Mouse (Mus musculus) forebrain, embryonic 12.5 days (tissue): ENCODE results near the gene Sh3rf1. TPM values are rescaled to one million over a fixed set of nuclear protein-coding genes. Genes with fewer than 3 reads are reported as not detected.

Experiments used
- ATAC-seq: fragments of 200-750 bp; cut with Nextera tagmentation; 2 replicates; pipeline ENCODE4 v1.8.0; 2017; ENCODE audit warnings: moderate TSS enrichment; ENCODE audit not compliant: low FRiP score
- H3K27ac ChIP-seq: fragments of 300-500 bp; sonication (generic); 2 replicates; pipeline ENCODE4 v1.5.1; 2016; ENCODE audit warnings: mild to moderate bottlenecking
- H3K27me3 ChIP-seq: fragments of 300-500 bp; sonication (generic); 2 replicates; pipeline ENCODE4 v1.6.1; 2016; ENCODE audit warnings: mild to moderate bottlenecking
- H3K36me3 ChIP-seq: fragments of 300-500 bp; sonication (generic); replicated peaks from 2 replicates; pipeline ENCODE4 v1.6.1; 2016; ENCODE audit warnings: mild to moderate bottlenecking
- H3K4me1 ChIP-seq: fragments of 300-500 bp; sonication (generic); 2 replicates; pipeline ENCODE4 v1.6.1; 2016
- H3K4me2 ChIP-seq: fragments of 300-500 bp; sonication (generic); 2 replicates; pipeline ENCODE4 v1.6.1; 2016; ENCODE audit warnings: mild to moderate bottlenecking, moderate library complexity
- H3K4me3 ChIP-seq: fragments of 300-500 bp; sonication (generic); replicated peaks from 2 replicates; pipeline ENCODE4 v1.5.1; 2016; ENCODE audit warnings: mild to moderate bottlenecking
- H3K9ac ChIP-seq: fragments of 300-500 bp; sonication (generic); 2 replicates; pipeline ENCODE4 v1.6.1; 2016; ENCODE audit warnings: mild to moderate bottlenecking
- H3K9me3 ChIP-seq: fragments of 300-500 bp; sonication (generic); 2 replicates; pipeline ENCODE4 v1.6.1; 2016
- WGBS: fragments of 180-500 bp; shearing (Covaris S2); methylation state at CpG from one replicate; pipeline ENCODE4 v1.1.7; 2016; 5-methylcytosine and 5-hydroxymethylcytosine counted together
- polyA plus RNA-seq: library from polyadenylated mRNA; unstranded; fragments of >200 nt; fragmentation: Nextera tagmentation; extraction: Ambion mirVana; gene quantifications from 2 replicates; pipeline ENCODE4 v1.2.1, GENCODE M21; 2016

The Sh3rf1 gene
- polyA plus RNA-seq, 1 experiment from 2014 or later, result 30.2 TPM

DNA sequence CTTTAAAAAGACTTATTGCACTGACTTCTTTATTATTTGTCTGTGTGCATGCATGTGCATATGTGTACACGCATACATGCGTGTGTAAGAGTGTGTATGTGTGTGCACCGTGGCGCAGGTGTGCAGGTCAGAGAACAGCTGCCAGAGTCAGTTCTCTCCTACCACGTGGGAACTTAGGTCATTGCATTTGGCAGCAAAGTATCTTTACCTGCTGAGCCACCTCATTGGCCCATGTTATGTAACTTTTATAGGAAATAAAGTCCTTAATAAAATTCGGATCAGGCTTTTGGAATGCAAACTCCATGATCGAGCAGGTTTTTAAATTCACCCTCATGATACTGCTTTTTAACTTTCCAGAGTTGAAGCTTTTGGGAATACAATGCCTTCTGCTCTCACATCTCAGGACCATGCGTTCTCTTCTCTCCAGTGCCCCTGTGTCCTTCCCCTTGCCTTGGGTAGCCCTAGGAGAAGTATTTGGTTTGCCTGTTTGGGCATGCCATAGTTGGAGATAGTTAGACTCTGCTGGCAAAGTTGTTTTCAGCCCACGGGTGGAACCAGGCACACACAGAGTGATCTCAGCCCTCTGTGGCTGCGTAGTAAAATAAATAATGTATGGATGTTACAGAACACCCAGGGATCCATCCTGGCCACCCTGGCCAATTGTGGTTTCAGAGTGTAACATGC lies 44.7 kb downstream of the Sh3rf1 start:
- 91% methylated on average over 10 of the region's 10 CpGs for WGBS
- no peaks in the 10 kb centered on the region for H3K27me3 ChIP-seq
- no peak overlapping the region for H3K27ac ChIP-seq
- H3K9ac ChIP-seq, result no peak overlapping the region
- no peaks in the 10 kb centered on the region for H3K36me3 ChIP-seq
- H3K4me1 ChIP-seq, result peaks cover 21% of the 10 kb centered on the region
- H3K4me3 ChIP-seq, result no peak overlapping the region
- H3K9me3 ChIP-seq, result no peaks in the 10 kb centered on the region
- no peak for ATAC-seq
- no peak overlapping the region for H3K4me2 ChIP-seq

- no peaks in the 10 kb centered on the region for H3K27me3 ChIP-seq
- no peak overlapping the region for H3K4me3 ChIP-seq
- H3K4me1 ChIP-seq, result peaks cover 34% of the 10 kb centered on the region
- no peak overlapping the region for H3K9ac ChIP-seq
- no peaks in the 10 kb centered on the region for H3K9me3 ChIP-seq
- no peak for ATAC-seq
- WGBS, result 65% methylated on average over 11 of the region's 11 CpGs
- no peaks in the 10 kb centered on the region for H3K36me3 ChIP-seq
- no peak overlapping the region for H3K4me2 ChIP-seq
- peak overlapping the region; percentile 42; the same call in 1 of the 2 replicates for H3K27ac ChIP-seq
These were observed 46.3 kb downstream of the Sh3rf1 start for GRCm38 (mm10) chr8:61270016-61270415.

- Histone ChIP-seq H3K4me2 (no peak overlapping the region), H3K9ac (no peak overlapping the region), H3K4me1 (peaks cover 35% of the 10 kb centered on the region), H3K27me3 (no peaks in the 10 kb centered on the region), H3K36me3 (no peaks in the 10 kb centered on the region), H3K9me3 (no peaks in the 10 kb centered on the region), H3K27ac (peak overlapping the region; percentile 42; the same call in 1 of the 2 replicates), H3K4me3 (no peak overlapping the region)
- WGBS, result 67% methylated on average over 9 of the region's 9 CpGs
- ATAC-seq, result no peak
These were observed 46.9 kb downstream of the Sh3rf1 start for GRCm38 (mm10) chr8:61270541-61270940.

GRCm38 (mm10) chr8:61270961-61271360 lies 47.3 kb downstream of the Sh3rf1 start:
- Histone ChIP-seq H3K27ac (0 out of 2 replicates have a peak overlapping the region, but pooled peaks have one; percentile 9), H3K4me2 (no peak overlapping the region), H3K4me1 (peaks cover 39% of the 10 kb centered on the region), H3K9me3 (no peaks in the 10 kb centered on the region), H3K36me3 (no peaks in the 10 kb centered on the region), H3K27me3 (no peaks in the 10 kb centered on the region), H3K4me3 (no peak overlapping the region), H3K9ac (no peak overlapping the region)
- 92% methylated on average over 2 of the region's 6 CpGs for WGBS
- ATAC-seq, result no peak

GRCm38 (mm10) chr8:61272838-61273237 lies 49.2 kb downstream of the Sh3rf1 start:
- Histone ChIP-seq H3K4me3 (no peak overlapping the region), H3K9ac (no peak overlapping the region), H3K27ac (no peak overlapping the region), H3K4me2 (no peak overlapping the region), H3K27me3 (no peaks in the 10 kb centered on the region), H3K9me3 (no peaks in the 10 kb centered on the region), H3K36me3 (no peaks in the 10 kb centered on the region), H3K4me1 (peaks cover 55% of the 10 kb centered on the region)
- WGBS, result 72% methylated on average over 3 of the region's 3 CpGs
- no peak for ATAC-seq

DNA sequence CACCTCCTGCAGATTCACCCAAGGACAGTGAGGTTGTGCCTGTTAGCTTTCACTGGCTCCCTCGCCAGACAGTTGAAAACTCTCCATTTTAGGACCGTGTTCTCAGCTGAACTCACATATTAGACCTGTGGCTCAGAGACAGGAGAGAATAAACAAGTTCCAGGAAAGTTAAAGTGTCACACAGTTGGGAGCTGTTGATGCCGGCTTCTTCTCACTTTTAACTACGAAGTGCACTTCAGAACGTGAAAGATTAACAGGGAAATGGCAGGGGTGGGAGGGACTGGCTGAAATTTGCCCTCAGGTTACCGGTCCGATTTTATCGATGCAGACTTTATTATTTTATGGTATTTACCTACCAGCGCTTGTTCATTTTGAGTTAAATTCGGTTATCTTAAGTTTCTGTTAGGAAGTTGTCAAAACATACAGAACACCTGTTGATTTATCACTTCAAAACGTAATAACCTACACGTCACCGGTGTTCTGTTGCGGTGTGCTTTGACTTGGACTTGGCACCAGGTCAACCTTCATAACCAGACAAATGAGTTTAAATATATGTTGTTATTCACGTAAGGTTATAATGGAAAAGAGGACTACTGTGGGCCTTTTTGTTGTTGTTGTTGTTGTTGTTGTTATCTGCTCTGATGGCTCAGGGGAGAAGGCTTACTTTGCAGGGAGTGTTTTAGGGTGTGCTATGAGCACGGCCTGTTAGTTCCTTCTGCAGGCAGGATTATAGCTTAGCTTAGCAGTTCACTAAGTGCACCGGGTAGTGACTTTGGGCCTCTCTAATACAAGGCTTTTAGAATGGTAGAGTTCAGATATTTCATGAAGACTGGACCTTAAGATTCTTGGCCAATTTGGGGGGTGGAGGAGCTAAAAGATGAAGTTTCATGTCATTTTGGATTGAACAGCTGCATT lies 49.9 kb downstream of the Sh3rf1 start:
- 86% methylated on average over 17 of the region's 17 CpGs for WGBS

DNA sequence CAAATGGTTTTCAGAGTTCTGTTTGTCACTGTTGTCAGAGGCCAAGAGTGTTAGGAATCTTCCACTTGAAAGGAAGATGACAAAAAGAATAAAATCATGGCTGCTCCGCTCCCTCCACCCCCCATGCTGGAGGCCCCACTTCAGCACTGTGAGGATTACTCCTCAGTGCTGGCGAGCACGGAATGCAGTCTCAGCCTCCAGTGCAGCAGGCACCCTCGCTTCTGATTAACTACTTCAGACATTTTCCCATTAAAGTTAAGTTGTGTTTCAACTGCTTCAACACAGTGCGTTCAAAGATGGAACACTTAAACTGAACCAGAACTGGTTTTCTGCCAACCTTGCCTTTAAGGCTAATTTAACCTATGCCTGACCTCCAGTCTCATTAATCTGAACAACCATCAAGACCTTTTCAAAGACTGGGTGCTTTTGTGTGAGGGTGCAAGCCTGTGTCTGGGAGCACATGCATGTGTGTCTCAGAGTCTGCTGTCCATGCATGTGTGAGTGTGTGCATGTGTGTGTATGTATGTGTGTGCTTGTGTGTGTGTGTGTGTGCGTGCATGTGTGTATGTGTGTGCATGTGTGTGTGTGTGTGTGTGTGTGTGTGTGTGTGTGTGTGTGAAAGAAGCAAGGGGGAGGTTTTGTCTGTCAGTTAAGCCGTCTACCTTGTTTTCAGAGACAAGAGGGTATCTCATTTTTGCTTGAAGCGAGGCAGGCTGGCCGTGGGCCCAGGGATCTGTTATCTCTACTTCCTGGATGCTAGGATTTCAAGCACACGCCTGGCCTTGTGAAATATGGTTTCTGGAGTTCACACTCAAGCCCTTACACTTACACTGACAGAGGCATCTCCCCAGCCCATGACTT lies 51.2 kb downstream of the Sh3rf1 start:
- 31% methylated on average over 10 of the region's 10 CpGs for WGBS
- Histone ChIP-seq H3K4me2 (no peak overlapping the region; the same call in 1 of the 2 replicates), H3K9me3 (no peaks in the 10 kb centered on the region), H3K36me3 (peaks cover 11% of the 10 kb centered on the region; the same call in 1 of the 2 replicates), H3K4me1 (peaks cover 54% of the 10 kb centered on the region), H3K9ac (no peak overlapping the region; the same call in 1 of the 2 replicates), H3K27me3 (no peaks in the 10 kb centered on the region), H3K27ac (peak overlapping the region; percentile 68), H3K4me3 (no peak overlapping the region)
- peak; percentile 73; the same call in 1 of the 2 replicates for ATAC-seq

More for the DNA sequence above, 49.9 kb downstream of the Sh3rf1 start:
- Histone ChIP-seq H3K4me3 (no peak overlapping the region), H3K36me3 (no peaks in the 10 kb centered on the region), H3K27ac (no peak overlapping the region), H3K4me2 (no peak overlapping the region), H3K27me3 (no peaks in the 10 kb centered on the region), H3K4me1 (peaks cover 56% of the 10 kb centered on the region), H3K9ac (no peak overlapping the region), H3K9me3 (no peaks in the 10 kb centered on the region)
- ATAC-seq, result no peak

DNA sequence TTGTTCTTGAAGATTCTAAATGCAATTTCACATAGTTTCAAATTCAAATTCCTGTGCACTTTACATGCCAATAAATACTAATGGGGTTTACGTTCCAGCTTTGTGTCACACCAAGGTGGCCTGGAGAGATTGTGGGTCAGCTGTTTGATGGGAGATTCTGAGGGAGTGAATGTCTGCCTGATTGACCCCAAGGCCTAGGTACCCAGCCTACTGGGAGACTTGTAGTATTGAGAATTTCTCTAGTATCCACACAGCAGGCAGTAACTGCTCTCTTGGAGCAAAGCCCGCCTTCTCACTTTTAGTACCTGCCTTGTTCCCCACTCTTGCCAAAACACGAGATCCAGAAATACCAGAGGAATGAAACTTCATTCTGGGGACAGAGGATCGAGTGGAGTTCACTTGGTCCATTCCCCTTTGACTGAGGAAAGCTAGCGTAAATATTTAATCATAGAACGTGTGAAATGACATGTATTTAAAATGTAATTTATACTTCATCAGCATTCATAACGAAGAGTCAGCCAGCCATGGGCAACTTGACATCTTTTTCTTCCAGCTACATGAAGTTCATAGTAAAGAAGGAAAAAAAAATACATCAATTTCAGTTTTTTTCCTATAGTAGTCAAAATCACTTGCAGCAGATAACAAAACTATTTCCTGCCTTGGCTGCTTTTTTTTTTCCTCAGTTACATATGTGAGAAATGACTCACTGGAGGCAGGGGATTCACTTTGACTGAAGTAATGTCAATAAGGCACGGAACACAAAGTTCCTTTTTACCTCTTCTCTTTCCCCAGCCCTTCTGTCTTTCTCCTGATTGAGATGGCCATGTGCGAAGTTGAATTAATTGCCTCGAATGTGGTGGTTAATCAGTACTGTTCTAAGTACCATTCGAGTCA lies 52.0 kb downstream of the Sh3rf1 start:
- Histone ChIP-seq H3K4me1 (peaks cover 45% of the 10 kb centered on the region), H3K27me3 (no peaks in the 10 kb centered on the region), H3K36me3 (peaks cover 13% of the 10 kb centered on the region; the same call in 1 of the 2 replicates), H3K27ac (0 out of 2 replicates have a peak overlapping the region, but pooled peaks have one; percentile 68), H3K9ac (no peak overlapping the region; the same call in 1 of the 2 replicates), H3K9me3 (no peaks in the 10 kb centered on the region), H3K4me3 (no peak overlapping the region), H3K4me2 (no peak overlapping the region)
- 77% methylated on average over 11 of the region's 11 CpGs for WGBS
- ATAC-seq, result no peak

DNA sequence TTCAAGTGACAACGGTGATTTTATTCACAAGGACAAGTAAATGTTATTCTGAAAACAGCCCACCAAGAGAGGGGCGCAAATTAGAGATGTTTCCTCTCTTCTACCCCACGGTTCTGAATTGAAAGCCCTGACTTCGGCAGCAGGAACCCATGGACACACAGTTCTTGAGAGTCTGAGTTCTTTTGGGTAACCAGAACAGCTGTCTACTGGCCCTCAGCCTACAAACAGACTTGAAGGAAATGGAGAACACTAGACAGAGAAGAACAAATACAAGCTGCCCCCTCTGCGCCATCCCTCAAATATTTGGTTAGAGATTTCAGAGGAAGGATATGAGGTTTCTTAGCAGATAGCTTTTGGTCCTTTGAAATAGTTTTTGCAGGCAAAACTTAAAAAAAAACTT lies 52.7 kb downstream of the Sh3rf1 start:
- 76% methylated on average over 5 of the region's 5 CpGs for WGBS
- no peak for ATAC-seq
- H3K4me1 ChIP-seq, result peaks cover 45% of the 10 kb centered on the region

GRCm38 (mm10) chr8:61279030-61279429 lies 55.4 kb downstream of the Sh3rf1 start:
- WGBS, result 94% methylated on average over 10 of the region's 10 CpGs
- no peak overlapping the region for H3K27ac ChIP-seq
- peaks cover 13% of the 10 kb centered on the region; the same call in 1 of the 2 replicates for H3K36me3 ChIP-seq
- H3K4me1 ChIP-seq, result peaks cover 58% of the 10 kb centered on the region
- H3K9me3 ChIP-seq, result no peaks in the 10 kb centered on the region
- no peaks in the 10 kb centered on the region for H3K27me3 ChIP-seq
- no peak overlapping the region for H3K9ac ChIP-seq
- no peak overlapping the region for H3K4me3 ChIP-seq
- H3K4me2 ChIP-seq, result no peak overlapping the region
- ATAC-seq, result no peak

More for the DNA sequence above, 52.7 kb downstream of the Sh3rf1 start:
- no peaks in the 10 kb centered on the region for H3K9me3 ChIP-seq
- H3K27ac ChIP-seq, result no peak overlapping the region
- H3K4me2 ChIP-seq, result no peak overlapping the region
- H3K9ac ChIP-seq, result no peak overlapping the region
- H3K36me3 ChIP-seq, result peaks cover 13% of the 10 kb centered on the region; the same call in 1 of the 2 replicates
- no peak overlapping the region for H3K4me3 ChIP-seq
- no peaks in the 10 kb centered on the region for H3K27me3 ChIP-seq
